Mouse (Mus musculus) hindbrain, embryonic 12.5 days (tissue): ENCODE measurements around the gene Prkar1b. TPM values are rescaled to one million over a fixed set of nuclear protein-coding genes. Genes with fewer than 3 reads are reported as not detected.

Source experiments
- ATAC-seq: fragments of 200-750 bp; cut with Nextera tagmentation; 2 replicates; pipeline ENCODE4 v1.8.0; 2017; ENCODE audit warnings: moderate TSS enrichment; ENCODE audit not compliant: low FRiP score
- H3K27ac ChIP-seq: fragments of 300-500 bp; sonication (generic); 2 replicates; pipeline ENCODE4 v1.5.1; 2016; ENCODE audit warnings: mild to moderate bottlenecking
- H3K27me3 ChIP-seq: fragments of 300-500 bp; sonication (generic); 2 replicates; pipeline ENCODE4 v1.6.1; 2016; ENCODE audit warnings: mild to moderate bottlenecking
- H3K36me3 ChIP-seq: fragments of 300-500 bp; sonication (generic); 2 replicates; pipeline ENCODE4 v1.6.1; 2016; ENCODE audit warnings: mild to moderate bottlenecking
- H3K4me1 ChIP-seq: fragments of 300-500 bp; sonication (generic); 2 replicates; pipeline ENCODE4 v1.6.1; 2016
- H3K4me2 ChIP-seq: fragments of 300-500 bp; sonication (generic); replicated peaks from 2 replicates; pipeline ENCODE4 v1.6.1; 2016; ENCODE audit warnings: mild to moderate bottlenecking
- H3K4me3 ChIP-seq: fragments of 300-500 bp; sonication (generic); 2 replicates; pipeline ENCODE4 v1.5.1; 2016; ENCODE audit warnings: mild to moderate bottlenecking
- H3K9ac ChIP-seq: fragments of 300-500 bp; sonication (generic); 2 replicates; pipeline ENCODE4 v1.6.1; 2016; ENCODE audit warnings: mild to moderate bottlenecking, moderate library complexity
- H3K9me3 ChIP-seq: fragments of 300-500 bp; sonication (generic); replicated peaks from 2 replicates; pipeline ENCODE4 v1.6.1; 2016; ENCODE audit warnings: mild to moderate bottlenecking
- WGBS: fragments of 180-500 bp; shearing (Covaris S2); methylation state at CpG from one replicate; pipeline ENCODE4 v1.1.7; 2016; 5-methylcytosine and 5-hydroxymethylcytosine counted together
- polyA plus RNA-seq: library from polyadenylated mRNA; unstranded; fragments of >200 nt; fragmentation: Nextera tagmentation; extraction: Ambion mirVana; gene quantifications from 2 replicates; pipeline ENCODE4 v1.2.1, GENCODE M21; 2016

Prkar1b gene
- polyA plus RNA-seq, 1 experiment from 2014 or later, result 70.1 TPM

GRCm38 (mm10) chr5:139118961-139119276 lies 30.9 kb downstream of the Prkar1b start:
- 55% methylated on average over 2 of the region's 2 CpGs for WGBS
- H3K4me1 ChIP-seq, result peaks cover 3% of the 10 kb centered on the region; the same call in 1 of the 2 replicates
- ATAC-seq, result no peak
- no peaks in the 10 kb centered on the region for H3K36me3 ChIP-seq
- H3K27ac ChIP-seq, result no peak overlapping the region
- no peak overlapping the region for H3K4me2 ChIP-seq
- H3K9me3 ChIP-seq, result no peaks in the 10 kb centered on the region
- no peak overlapping the region for H3K4me3 ChIP-seq
- no peak overlapping the region for H3K9ac ChIP-seq
- H3K27me3 ChIP-seq, result no peaks in the 10 kb centered on the region

GRCm38 (mm10) chr5:139118139-139118960 lies 31.5 kb downstream of the Prkar1b start:
- Histone ChIP-seq H3K27ac (no peak overlapping the region), H3K4me3 (no peak overlapping the region), H3K36me3 (no peaks in the 10 kb centered on the region), H3K4me1 (peaks cover 3% of the 10 kb centered on the region; the same call in 1 of the 2 replicates), H3K9me3 (no peaks in the 10 kb centered on the region), H3K4me2 (no peak overlapping the region), H3K9ac (no peak overlapping the region), H3K27me3 (no peaks in the 10 kb centered on the region)
- WGBS, result 77% methylated on average over 5 of the region's 5 CpGs
- ATAC-seq, result no peak

- Histone ChIP-seq H3K4me1 (peaks cover 3% of the 10 kb centered on the region; the same call in 1 of the 2 replicates), H3K4me2 (no peak overlapping the region), H3K9me3 (no peaks in the 10 kb centered on the region), H3K9ac (no peak overlapping the region), H3K4me3 (no peak overlapping the region), H3K27me3 (no peaks in the 10 kb centered on the region), H3K27ac (no peak overlapping the region), H3K36me3 (no peaks in the 10 kb centered on the region)
- WGBS, result 95% methylated on average over 7 of the region's 7 CpGs
- ATAC-seq, result no peak
Observed at GRCm38 (mm10) chr5:139115507-139115906, 34.3 kb downstream of the Prkar1b start.

GRCm38 (mm10) chr5:139114876-139115275 lies 34.9 kb downstream of the Prkar1b start:
- no peak overlapping the region for H3K4me2 ChIP-seq
- WGBS, result 84% methylated on average over 4 of the region's 4 CpGs
- no peaks in the 10 kb centered on the region for H3K27me3 ChIP-seq
- no peaks in the 10 kb centered on the region for H3K36me3 ChIP-seq
- no peak overlapping the region for H3K27ac ChIP-seq
- peaks cover 3% of the 10 kb centered on the region; the same call in 1 of the 2 replicates for H3K4me1 ChIP-seq
- H3K9me3 ChIP-seq, result no peaks in the 10 kb centered on the region
- no peak overlapping the region for H3K4me3 ChIP-seq
- H3K9ac ChIP-seq, result no peak overlapping the region
- no peak for ATAC-seq

- H3K4me2 ChIP-seq, result no peak overlapping the region
- no peak overlapping the region for H3K27ac ChIP-seq
- H3K36me3 ChIP-seq, result peaks cover 3% of the 10 kb centered on the region; the same call in 1 of the 2 replicates
- H3K27me3 ChIP-seq, result no peaks in the 10 kb centered on the region
- H3K4me1 ChIP-seq, result peaks cover 3% of the 10 kb centered on the region; the same call in 1 of the 2 replicates
- 87% methylated on average over 9 of the region's 9 CpGs for WGBS
- no peak overlapping the region for H3K4me3 ChIP-seq
- no peak for ATAC-seq
- no peak overlapping the region for H3K9ac ChIP-seq
- H3K9me3 ChIP-seq, result no peaks in the 10 kb centered on the region
Observed at GRCm38 (mm10) chr5:139112418-139112817, 37.4 kb downstream of the Prkar1b start.

GRCm38 (mm10) chr5:139111991-139112390 lies 37.8 kb downstream of the Prkar1b start:
- WGBS, result 83% methylated on average over 9 of the region's 9 CpGs
- H3K9me3 ChIP-seq, result no peaks in the 10 kb centered on the region
- peaks cover 3% of the 10 kb centered on the region; the same call in 1 of the 2 replicates for H3K4me1 ChIP-seq
- no peak overlapping the region for H3K4me3 ChIP-seq
- H3K4me2 ChIP-seq, result no peak overlapping the region
- H3K27ac ChIP-seq, result no peak overlapping the region
- ATAC-seq, result no peak
- no peak overlapping the region for H3K9ac ChIP-seq
- H3K27me3 ChIP-seq, result no peaks in the 10 kb centered on the region
- peaks cover 3% of the 10 kb centered on the region; the same call in 1 of the 2 replicates for H3K36me3 ChIP-seq

GRCm38 (mm10) chr5:139110140-139110855 lies 39.5 kb downstream of the Prkar1b start:
- no peak for ATAC-seq
- H3K9ac ChIP-seq, result no peak overlapping the region
- no peaks in the 10 kb centered on the region for H3K9me3 ChIP-seq
- H3K4me1 ChIP-seq, result peaks cover 3% of the 10 kb centered on the region; the same call in 1 of the 2 replicates
- 93% methylated on average over 2 of the region's 2 CpGs for WGBS
- no peak overlapping the region for H3K4me2 ChIP-seq
- peaks cover 12% of the 10 kb centered on the region; the same call in 1 of the 2 replicates for H3K36me3 ChIP-seq
- no peaks in the 10 kb centered on the region for H3K27me3 ChIP-seq
- H3K4me3 ChIP-seq, result no peak overlapping the region
- no peak overlapping the region for H3K27ac ChIP-seq

- ATAC-seq, result no peak
- Histone ChIP-seq H3K36me3 (peaks cover 16% of the 10 kb centered on the region), H3K4me1 (no peaks in the 10 kb centered on the region), H3K9me3 (no peaks in the 10 kb centered on the region), H3K4me2 (no peak overlapping the region), H3K9ac (no peak overlapping the region), H3K4me3 (no peak overlapping the region), H3K27me3 (no peaks in the 10 kb centered on the region), H3K27ac (no peak overlapping the region)
- WGBS, result 82% methylated on average over 9 of the region's 9 CpGs
Observed at GRCm38 (mm10) chr5:139107815-139108214, 42.0 kb downstream of the Prkar1b start.

- H3K9ac ChIP-seq, result no peak overlapping the region
- no peak overlapping the region for H3K4me3 ChIP-seq
- peaks cover 6% of the 10 kb centered on the region for H3K4me1 ChIP-seq
- H3K36me3 ChIP-seq, result peaks cover 12% of the 10 kb centered on the region; the same call in 1 of the 2 replicates
- H3K4me2 ChIP-seq, result no peak overlapping the region
- no peaks in the 10 kb centered on the region for H3K27me3 ChIP-seq
- WGBS, result 81% methylated on average over 6 of the region's 6 CpGs
- no peaks in the 10 kb centered on the region for H3K9me3 ChIP-seq
- no peak for ATAC-seq
- H3K27ac ChIP-seq, result no peak overlapping the region
Observed at GRCm38 (mm10) chr5:139101783-139102182, 48.0 kb downstream of the Prkar1b start.

GRCm38 (mm10) chr5:139098991-139099972 lies 50.5 kb downstream of the Prkar1b start:
- Histone ChIP-seq H3K27me3 (no peaks in the 10 kb centered on the region), H3K4me3 (no peak overlapping the region), H3K27ac (no peak overlapping the region), H3K9ac (no peak overlapping the region), H3K9me3 (no peaks in the 10 kb centered on the region), H3K36me3 (no peaks in the 10 kb centered on the region), H3K4me1 (peaks cover 10% of the 10 kb centered on the region), H3K4me2 (no peak overlapping the region)
- WGBS, result 48% methylated on average over 12 of the region's 12 CpGs
- no peak for ATAC-seq

GRCm38 (mm10) chr5:139095297-139096110 lies 54.3 kb downstream of the Prkar1b start:
- Histone ChIP-seq H3K4me1 (peaks cover 10% of the 10 kb centered on the region), H3K36me3 (no peaks in the 10 kb centered on the region), H3K4me2 (no peak overlapping the region), H3K9ac (no peak overlapping the region), H3K27ac (no peak overlapping the region), H3K27me3 (no peaks in the 10 kb centered on the region), H3K9me3 (no peaks in the 10 kb centered on the region), H3K4me3 (no peak overlapping the region)
- WGBS, result 71% methylated on average over 8 of the region's 8 CpGs
- no peak for ATAC-seq
